Mouse (Mus musculus) gastrocnemius, adult 2 months (tissue): Measurements from ENCODE around the gene Klra7. TPM values are rescaled to one million over a fixed set of nuclear protein-coding genes. Genes with fewer than 3 reads are reported as not detected.
"Not testable (repeated sequence)": the region's sequence is repeated elsewhere in the genome, so short reads cannot be mapped to it uniquely, and the experiment has no call there.

ENCODE experiments used
- DNase-seq: peaks from one replicate; pipeline ENCODE4 v3.0.0; 2022
- H3K27ac ChIP-seq: fragments of 200-600 bp; 2 replicates; pipeline ENCODE4 v1.8.1; 2022; ENCODE audit warnings: mild to moderate bottlenecking
- H3K4me3 ChIP-seq: fragments of 200-600 bp; 2 replicates; pipeline ENCODE4 v1.8.1; 2022; ENCODE audit warnings: mild to moderate bottlenecking, moderate library complexity
- CTCF ChIP-seq: fragments of 200-600 bp; IDR thresholded peaks from 2 replicates; pipeline ENCODE4 v1.8.1; 2022; ENCODE audit warnings: antibody characterized with exemption, mild to moderate bottlenecking, moderate library complexity
- intact Hi-C: fragments of 180-260 bp; cut with DNase I; formaldehyde crosslinking; loops from one replicate; pipeline ENCODE4 v1.15.1; 2025
- long read RNA-seq, 2 experiments: library from polyadenylated mRNA; stranded (forward); transcript quantifications; one replicate each; pipeline ENCODE4 v2.0.0; 2021
- total RNA-seq, 2 experiments: library from RNA; stranded (reverse); gene quantifications; 2 replicates each; pipeline ENCODE4 v1.2.3; 2021

Gene Klra7
- not detected for total RNA-seq
- long read RNA-seq, experiment 1: 0 reads
- long read RNA-seq, experiment 2: 0 reads

DNA sequence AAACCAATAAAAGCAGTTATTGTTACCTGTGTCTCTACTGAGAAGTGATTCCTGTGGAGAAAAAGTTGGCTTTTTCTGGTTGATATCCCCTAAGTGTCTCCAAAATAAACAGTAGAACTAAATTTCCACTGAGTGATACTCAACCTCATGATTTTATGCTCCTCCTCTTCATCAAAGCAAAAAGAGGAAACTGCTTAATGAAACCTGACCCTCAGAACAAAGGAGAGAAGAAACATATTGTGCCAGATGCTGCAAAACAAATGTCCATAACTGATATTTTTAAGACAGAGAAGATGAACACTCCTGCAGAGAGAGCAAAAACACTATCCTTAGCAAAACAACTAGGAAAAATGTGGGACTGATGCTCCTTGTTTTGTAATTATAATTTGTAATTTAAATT lies at the start of gene Klra7:
TSS of gene Klra7 (minus strand) at position 101 of the 400 bp plus-strand sequence.
- H3K27ac ChIP-seq: no peak within 1 kb of the TSS
- H3K4me3 ChIP-seq: no peak within 1 kb of the TSS
- no peak for TF ChIP-seq CTCF
- no peak for DNase-seq
- intact Hi-C loops: no loop called here

- DNase-seq, H3K27ac ChIP-seq, H3K4me3 ChIP-seq, intact Hi-C loops: not testable (repeated sequence)
Observed at GRCm38 (mm10) chr6:130281828-130282227, 48.7 kb upstream of the Klra7 start, which contains the start of gene Klra10. Gene Klra10, minus strand, starts transcription at chr6:130281928.

DNA sequence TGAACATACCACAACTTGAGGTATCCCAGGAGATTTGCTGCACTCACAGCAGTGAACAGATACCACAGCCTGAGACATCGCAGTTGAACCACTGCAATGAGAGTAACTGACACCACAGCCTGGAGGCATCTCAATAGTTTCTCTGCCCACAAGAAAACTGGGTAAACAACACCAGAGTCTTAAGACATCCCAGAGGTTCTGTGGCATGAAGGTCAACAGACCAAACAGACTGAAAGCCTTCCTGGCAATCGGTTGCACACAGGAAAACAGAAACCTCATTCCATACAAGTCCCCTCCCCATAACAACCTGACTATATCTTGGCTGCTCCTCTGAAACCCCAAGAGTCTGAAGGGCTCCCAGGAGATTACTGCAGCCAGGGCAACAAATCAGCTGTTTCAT lies 22.2 kb upstream of the Klra7 start:
- no peak overlapping the region for H3K27ac ChIP-seq
- no peak for DNase-seq
- H3K4me3 ChIP-seq: no peak overlapping the region
- TF ChIP-seq CTCF: no peak
- intact Hi-C loops: loop anchor here (5.0 kb wide), 1 partner anchor 208 kb away; no protein-coding TSS in a partner anchor

DNA sequence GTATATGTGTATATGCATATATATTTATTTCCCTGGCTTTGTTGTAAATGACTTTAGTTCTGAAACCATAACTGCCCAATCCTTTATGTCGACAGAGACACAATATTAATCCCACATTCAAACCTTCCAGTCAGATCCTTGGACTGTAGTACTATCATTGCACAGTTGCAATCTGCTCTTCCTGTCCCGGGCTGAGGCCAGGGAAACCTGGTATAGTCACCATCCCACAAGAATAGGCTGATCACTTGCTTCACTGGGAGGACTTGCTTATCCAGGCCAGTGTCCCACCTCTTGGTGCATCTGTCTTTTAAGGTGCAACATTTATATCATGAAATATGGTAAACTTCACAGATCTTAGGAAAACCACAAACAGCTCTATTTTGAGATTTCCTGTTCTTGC lies 4.4 kb upstream of the Klra7 start:
- H3K4me3 ChIP-seq: no peak overlapping the region
- DNase-seq: no peak
- TF ChIP-seq CTCF: no peak

DNA sequence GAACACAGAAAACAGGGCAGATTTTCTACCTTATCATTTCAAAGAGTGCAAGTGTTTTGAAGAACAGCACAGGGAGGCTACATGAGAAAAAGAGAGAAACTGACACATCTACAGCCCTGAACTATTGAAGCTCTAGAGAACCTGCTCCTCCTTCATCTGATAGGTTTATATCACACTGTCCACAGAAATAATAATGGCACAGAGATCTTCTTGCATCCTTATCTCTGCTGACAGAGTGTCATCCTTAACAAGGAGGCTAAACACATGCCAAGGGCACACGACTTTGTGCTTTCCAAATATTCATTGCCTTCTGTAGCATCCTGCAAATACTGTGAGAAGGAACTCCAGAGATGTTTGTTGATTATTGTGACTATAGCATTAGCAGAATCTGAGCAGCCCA lies 3.5 kb upstream of the Klra7 start:
- no peak overlapping the region for H3K4me3 ChIP-seq
- DNase-seq: no peak
- TF ChIP-seq CTCF: no peak
- H3K27ac ChIP-seq: no peak overlapping the region
- intact Hi-C loops: no loop called here

More for the DNA sequence above, 4.4 kb upstream of the Klra7 start:
- intact Hi-C loops: no loop called here
- no peak overlapping the region for H3K27ac ChIP-seq

GRCm38 (mm10) chr6:130197453-130197852 lies 35.7 kb downstream of the Klra7 start:
- H3K27ac ChIP-seq, DNase-seq, H3K4me3 ChIP-seq, intact Hi-C loops: not testable (repeated sequence)

- intact Hi-C loops, H3K27ac ChIP-seq, H3K4me3 ChIP-seq, DNase-seq: not testable (repeated sequence)
Observed at GRCm38 (mm10) chr6:130193012-130193411, 40.1 kb downstream of the Klra7 start, which contains the start of gene Klra9. Gene Klra9, minus strand, starts transcription at chr6:130193112.

Other genes with a start within 250 kb of the Klra7 start
- not detected for gene Klra6, start 206.4 kb downstream of the Klra7 start, total RNA-seq
- gene Klra4, start 166.1 kb downstream of the Klra7 start, total RNA-seq: not detected
- gene Klra8, start 103.4 kb downstream of the Klra7 start, total RNA-seq: not detected
- gene Klra9, start 40.2 kb downstream of the Klra7 start, total RNA-seq: under 1 TPM in 1 of 2 experiments, not detected in 1; 0.50 TPM
- not detected for gene Klra10, start 48.6 kb upstream of the Klra7 start, total RNA-seq
- gene Klra3, start 104.3 kb upstream of the Klra7 start, total RNA-seq: not detected
- gene Klra1, start 153.6 kb upstream of the Klra7 start, total RNA-seq: not detected